ENCODE assay signal across 16 mouse cellular contexts in the genomic region with DNA sequence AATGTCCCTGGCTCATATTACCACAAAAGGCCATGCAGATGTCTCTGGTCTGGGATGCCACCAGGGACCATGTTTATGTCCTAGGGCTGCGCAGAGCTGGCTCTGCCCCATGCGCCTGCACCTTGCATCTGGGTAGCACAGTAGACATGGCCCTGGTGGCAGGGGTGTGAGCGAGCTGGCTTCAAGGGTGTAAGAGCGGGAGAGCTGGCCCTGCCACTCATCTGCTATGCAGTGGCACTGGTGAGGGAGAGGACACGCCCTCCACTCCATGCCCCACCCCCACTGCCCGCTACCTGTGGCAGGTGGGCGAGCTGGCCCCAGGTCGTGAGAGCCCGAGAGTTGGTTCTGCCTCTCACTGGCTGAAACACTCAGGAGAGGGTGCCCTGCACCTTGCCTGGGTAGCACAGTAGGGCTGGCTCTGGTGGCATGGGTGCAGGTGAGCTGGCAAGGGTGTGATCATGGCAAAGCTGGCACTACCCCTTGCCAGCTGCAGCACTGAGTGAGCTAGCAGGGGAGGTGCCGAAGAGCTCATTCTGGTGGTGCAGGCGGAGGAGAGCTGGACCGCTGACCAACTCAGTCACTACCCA. TPM values are rescaled to one million over a fixed set of nuclear protein-coding genes. Genes with fewer than 3 reads are reported as not detected.
A peak's percentile ranks its signal among the peaks of the same experiment; 100 is the strongest.
DNase-seq lines count a peak whose midpoint lies in the region; ATAC-seq lines count a peak whose summit lies in the region.
"Had no signal": no experiment of that assay in that cellular context is flagged by ENCODE, and none has a peak within 500 bp of the region (broad histone marks: within the 10 kb centered on the region; RNA-seq: fewer than 3 reads in every experiment).

No protein-coding gene starts in this region.

- H3K9me3 ChIP-seq in forebrain, embryonic 12.5 days: no peaks in the 10 kb centered on the region
- H3K9me3 ChIP-seq in forebrain, embryonic 16.5 days (ENCODE audit: control insufficient read depth, low read length): 0 out of 2 replicates have a peak, but pooled peaks cover 3% of the 10 kb centered on the region
- H3K9me3 ChIP-seq in hindbrain, embryonic 13.5 days: no peaks in the 10 kb centered on the region
- H3K9me3 ChIP-seq in hindbrain, embryonic 14.5 days (ENCODE audit: control insufficient read depth, low read length): no peaks in the 10 kb centered on the region
- H3K9me3 ChIP-seq in megakaryocyte, embryonic 14.5 days: peaks cover 18% of the 10 kb centered on the region
- no peaks in the 10 kb centered on the region for H3K9me3 ChIP-seq in neural tube, embryonic 15.5 days (replicated peaks)
- H3K9me3 ChIP-seq: intestine, embryonic 15.5 days had no signal

- no peak overlapping the region for H3K27ac ChIP-seq in forebrain, embryonic 12.5 days
- no peak overlapping the region for H3K27ac ChIP-seq in forebrain, embryonic 16.5 days (ENCODE audit: low read length)
- no peak overlapping the region for H3K27ac ChIP-seq in hindbrain, embryonic 13.5 days
- H3K27ac ChIP-seq in hindbrain, embryonic 14.5 days: no peak overlapping the region
- no peak overlapping the region for H3K27ac ChIP-seq in neural tube, embryonic 15.5 days (replicated peaks)
- H3K27ac ChIP-seq: intestine, embryonic 15.5 days; left cerebral cortex, adult 2 months; liver, embryonic 14.5 days had no signal

- 0 out of 2 replicates have a peak, but pooled peaks cover 3% of the 10 kb centered on the region for H3K36me3 ChIP-seq in forebrain, embryonic 12.5 days (replicated peaks)
- no peaks in the 10 kb centered on the region for H3K36me3 ChIP-seq in forebrain, embryonic 16.5 days (ENCODE audit: control insufficient read depth, insufficient read depth)
- no peaks in the 10 kb centered on the region for H3K36me3 ChIP-seq in hindbrain, embryonic 13.5 days
- H3K36me3 ChIP-seq in hindbrain, embryonic 14.5 days (replicated peaks; ENCODE audit: control insufficient read depth, insufficient read depth): no peaks in the 10 kb centered on the region
- H3K36me3 ChIP-seq in megakaryocyte, embryonic 14.5 days (replicated peaks; ENCODE audit: low read length): no peaks in the 10 kb centered on the region
- H3K36me3 ChIP-seq in neural tube, embryonic 15.5 days: no peaks in the 10 kb centered on the region

- peaks cover 14% of the 10 kb centered on the region for H3K4me1 ChIP-seq in forebrain, embryonic 12.5 days
- H3K4me1 ChIP-seq in forebrain, embryonic 16.5 days (replicated peaks; ENCODE audit: control insufficient read depth, insufficient read depth, low read length): peaks cover 4% of the 10 kb centered on the region
- peaks cover 8% of the 10 kb centered on the region for H3K4me1 ChIP-seq in hindbrain, embryonic 13.5 days (replicated peaks)
- no peaks in the 10 kb centered on the region; the same call in 1 of the 2 replicates for H3K4me1 ChIP-seq in hindbrain, embryonic 14.5 days (replicated peaks; ENCODE audit: control insufficient read depth, insufficient read depth, low read length)
- H3K4me1 ChIP-seq in megakaryocyte, embryonic 14.5 days: no peaks in the 10 kb centered on the region
- peaks cover 4% of the 10 kb centered on the region for H3K4me1 ChIP-seq in neural tube, embryonic 15.5 days

- H3K4me2 ChIP-seq in forebrain, embryonic 12.5 days: no peak overlapping the region
- H3K4me2 ChIP-seq in forebrain, embryonic 16.5 days (ENCODE audit: low read length): no peak overlapping the region
- H3K4me2 ChIP-seq in hindbrain, embryonic 13.5 days: no peak overlapping the region
- H3K4me2 ChIP-seq in hindbrain, embryonic 14.5 days (replicated peaks): no peak overlapping the region
- H3K4me2 ChIP-seq in neural tube, embryonic 15.5 days: no peak overlapping the region
- H3K4me2 ChIP-seq: intestine, embryonic 15.5 days had no signal

- no peaks in the 10 kb centered on the region for H3K27me3 ChIP-seq in forebrain, embryonic 12.5 days
- no peaks in the 10 kb centered on the region for H3K27me3 ChIP-seq in forebrain, embryonic 16.5 days (replicated peaks; ENCODE audit: control insufficient read depth, insufficient read depth, low read length)
- H3K27me3 ChIP-seq in hindbrain, embryonic 13.5 days: no peaks in the 10 kb centered on the region
- H3K27me3 ChIP-seq in hindbrain, embryonic 14.5 days (ENCODE audit: control insufficient read depth, insufficient read depth, low read length): no peaks in the 10 kb centered on the region
- H3K27me3 ChIP-seq in megakaryocyte, embryonic 14.5 days (replicated peaks): no peaks in the 10 kb centered on the region
- no peaks in the 10 kb centered on the region for H3K27me3 ChIP-seq in neural tube, embryonic 15.5 days (replicated peaks)
- H3K27me3 ChIP-seq: intestine, embryonic 15.5 days had no signal

- DNase-seq in hindbrain, embryonic 14.5 days (ENCODE audit: low spot score): no peak
- DNase-seq in cerebellum, postnatal 25 days: no peak
- DNase-seq: adrenal gland, postnatal 25 days; kidney, postnatal 4 days; right cerebral cortex, postnatal 14 days; thymus, postnatal 25 days had no signal

- no peak overlapping the region for H3K4me3 ChIP-seq in forebrain, embryonic 12.5 days (replicated peaks)
- no peak overlapping the region for H3K4me3 ChIP-seq in forebrain, embryonic 16.5 days (replicated peaks; ENCODE audit: low read length)
- H3K4me3 ChIP-seq in hindbrain, embryonic 13.5 days: no peak overlapping the region
- H3K4me3 ChIP-seq in hindbrain, embryonic 14.5 days (replicated peaks; ENCODE audit: low read length): no peak overlapping the region
- peak overlapping the region; percentile 2 for H3K4me3 ChIP-seq in megakaryocyte, embryonic 14.5 days (replicated peaks)
- no peak overlapping the region for H3K4me3 ChIP-seq in neural tube, embryonic 15.5 days (replicated peaks)
- H3K4me3 ChIP-seq: intestine, embryonic 15.5 days; left cerebral cortex, adult 2 months had no signal

- peak; percentile 37 for ATAC-seq in forebrain, embryonic 12.5 days (ENCODE audit: low FRiP score)
- no peak for ATAC-seq in forebrain, embryonic 16.5 days
- 0 out of 2 replicates have a peak, but pooled peaks have one; percentile 32 for ATAC-seq in hindbrain, embryonic 13.5 days (ENCODE audit: low FRiP score)
- no peak for ATAC-seq in hindbrain, embryonic 14.5 days (ENCODE audit: low FRiP score)
- no peak for ATAC-seq in megakaryocyte, adult 5-6 weeks (ENCODE audit: poor library complexity, severe bottlenecking)
- 0 out of 2 replicates have a peak, but pooled peaks have one; percentile 45 for ATAC-seq in neural tube, embryonic 15.5 days (ENCODE audit: low FRiP score)
- ATAC-seq: intestine, embryonic 15.5 days had no signal

- H3K9ac ChIP-seq in forebrain, embryonic 12.5 days: no peak overlapping the region
- no peak overlapping the region for H3K9ac ChIP-seq in forebrain, embryonic 16.5 days (replicated peaks; ENCODE audit: low read depth, low read length)
- no peak overlapping the region for H3K9ac ChIP-seq in hindbrain, embryonic 13.5 days
- H3K9ac ChIP-seq in hindbrain, embryonic 14.5 days: no peak overlapping the region
- H3K9ac ChIP-seq in neural tube, embryonic 15.5 days (replicated peaks): no peak overlapping the region
- H3K9ac ChIP-seq: intestine, embryonic 15.5 days; liver, embryonic 14.5 days had no signal

- WGBS in forebrain, embryonic 12.5 days: 97% methylated on average over 12 of the region's 12 CpGs
- 94% methylated on average over 12 of the region's 12 CpGs for WGBS in forebrain, embryonic 16.5 days
- WGBS in hindbrain, embryonic 13.5 days: 97% methylated on average over 12 of the region's 12 CpGs
- WGBS in hindbrain, embryonic 14.5 days: 95% methylated on average over 12 of the region's 12 CpGs
- 95% methylated on average over 12 of the region's 12 CpGs for WGBS in neural tube, embryonic 15.5 days

RNA-seq across cellular contexts. Expression of gene Pawr, which starts 24.8 kb away (rescaled TPM):
- 13.3 and 13.4 TPM in 2 replicates for polyA plus RNA-seq in forebrain, embryonic 12.5 days (2016; fragmentation: Nextera tagmentation; extraction: Ambion mirVana)
- polyA plus RNA-seq in forebrain, embryonic 16.5 days (2015; fragmentation: Nextera tagmentation; extraction: Ambion mirVana): 2.2 and 2.4 TPM in 2 replicates
- 3.2 and 4.6 TPM in 2 replicates for polyA plus RNA-seq in hindbrain, embryonic 13.5 days (2015; fragmentation: Nextera tagmentation; extraction: Ambion mirVana)
- 4.3 and 4.9 TPM in 2 replicates for polyA plus RNA-seq in hindbrain, embryonic 14.5 days (2014; fragmentation: Nextera tagmentation; extraction: Ambion mirVana)
- 2.2 and 4.3 TPM in 2 replicates for polyA plus RNA-seq in megakaryocyte, embryonic 14.5 days (2012; ENCODE audit: insufficient read depth, low replicate concordance)
- not detected in 2 replicates for total RNA-seq in megakaryocyte, adult 5-6 weeks (2015)
- total RNA-seq in megakaryocyte, adult 5-6 weeks (2017): 0.07 TPM in 1 of 2 replicates, not detected in the other
- 2.9 and 3.3 TPM in 2 replicates for polyA plus RNA-seq in neural tube, embryonic 15.5 days (2015; fragmentation: Nextera tagmentation; extraction: Ambion mirVana)
- total RNA-seq: common myeloid progenitor, adult 5-6 weeks had no signal

Comparison
In these comparisons a context has a peak if more than half of its experiments do, and no peak if none do; other contexts are left out.
1. ATAC-seq: peak in forebrain, embryonic 12.5 days (single experiment), hindbrain, embryonic 13.5 days (single experiment) and neural tube, embryonic 15.5 days (single experiment); none in forebrain, embryonic 16.5 days (single experiment), hindbrain, embryonic 14.5 days (single experiment) and megakaryocyte, adult 5-6 weeks (single experiment).